Mouse (Mus musculus): ENCODE measurements at regions not wholly inside any gene's neighbourhood (a gene's known extent, or its start where the extent isn't known, plus 50 kb on each side); places are given as distances from the start of the nearest gene placed in this dataset.

DNA sequence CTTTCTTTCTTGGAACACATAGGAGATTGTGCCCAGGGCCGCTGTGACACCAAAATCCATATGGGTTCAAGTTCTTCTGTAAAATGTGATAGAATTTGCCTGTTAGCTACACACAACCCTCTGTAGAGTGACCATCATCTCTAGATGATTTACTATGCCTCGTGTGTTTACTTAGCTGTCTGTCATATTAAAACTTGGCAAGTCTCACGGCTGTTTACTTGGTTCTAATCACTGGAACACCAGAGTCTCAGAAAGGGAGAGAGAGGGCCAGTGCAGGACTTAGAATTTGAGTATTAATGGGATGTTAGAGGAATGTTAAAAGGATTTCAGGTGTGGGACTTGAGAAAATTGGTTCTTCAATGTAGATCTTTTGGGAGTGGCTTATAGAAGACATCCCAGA, 248.6 kb upstream of the Gm5148 start:
- DNase-seq (ENCODE audit: low spot score): no peak

DNA sequence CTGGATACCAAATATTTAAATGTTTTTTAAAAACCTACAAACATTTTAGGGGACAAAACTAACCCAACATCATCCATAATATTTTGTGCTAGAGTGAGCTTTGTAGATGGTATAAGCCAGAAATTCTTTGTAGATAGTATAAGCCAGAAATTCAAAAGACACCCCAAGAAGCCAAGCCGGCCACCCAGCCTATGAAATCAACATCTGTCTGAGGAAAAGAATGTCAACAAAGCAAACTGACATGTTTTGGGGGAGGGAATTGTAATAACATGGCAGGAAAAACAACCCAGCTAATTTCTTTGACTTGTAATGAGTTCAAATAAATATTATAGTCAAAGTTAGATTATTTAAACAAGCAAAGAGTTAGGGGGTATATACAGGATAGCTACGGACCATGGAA, 246.9 kb upstream of the Gm5148 start:
- DNase-seq (ENCODE audit: low spot score): no peak

- no peak for DNase-seq (ENCODE audit: low spot score)
Observed at GRCm38 (mm10) chr3:37968654-37969053, 244.4 kb upstream of the Gm5148 start.

GRCm38 (mm10) chr3:37965221-37965620, 240.9 kb upstream of the Gm5148 start:
- DNase-seq (ENCODE audit: low spot score): no peak

DNA sequence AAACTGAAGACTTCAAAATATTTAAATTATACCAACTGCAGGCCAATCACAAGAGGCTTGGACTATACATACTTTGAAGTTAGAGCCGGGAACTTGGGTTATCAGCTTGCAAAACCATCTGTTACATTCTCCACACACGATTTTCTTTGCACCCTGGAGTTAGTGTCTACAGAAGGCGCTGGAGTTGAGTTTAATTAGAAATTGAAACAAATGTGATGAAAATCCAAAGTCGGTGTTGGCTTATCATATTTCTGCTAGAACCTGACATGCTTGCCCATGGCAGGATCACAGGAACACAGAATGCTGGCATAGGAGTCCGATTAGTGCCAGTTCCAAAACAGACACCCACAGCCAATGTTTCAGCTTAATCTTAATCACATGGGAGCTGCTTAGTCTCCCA, 239.8 kb upstream of the Gm5148 start:
- DNase-seq (ENCODE audit: low spot score): no peak

DNA sequence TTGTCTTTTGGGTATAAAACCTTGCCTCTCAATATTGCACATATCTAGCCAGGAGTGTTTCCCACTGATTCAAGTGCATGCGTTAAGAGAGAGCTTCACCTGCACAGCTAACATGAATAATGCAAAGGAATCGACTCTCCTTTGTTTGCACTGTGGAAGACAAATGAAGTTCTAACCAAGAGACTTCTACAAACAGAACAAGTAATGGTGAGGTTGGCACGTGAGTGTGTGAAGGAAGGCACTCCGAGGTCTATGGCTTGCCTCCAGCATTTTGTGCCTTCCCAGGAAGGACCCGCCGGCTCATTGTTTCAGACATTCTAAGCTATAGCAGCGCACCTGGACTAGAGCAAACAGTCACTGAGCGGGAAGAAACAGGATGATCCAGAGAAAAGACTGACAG, 238.5 kb upstream of the Gm5148 start:
- no peak for DNase-seq (ENCODE audit: low spot score)

GRCm38 (mm10) chr3:37962043-37962810, 237.9 kb upstream of the Gm5148 start:
- DNase-seq (ENCODE audit: low spot score): no peak

GRCm38 (mm10) chr3:37958361-37958978, 234.2 kb upstream of the Gm5148 start:
- no peak for DNase-seq (ENCODE audit: low spot score)

DNA sequence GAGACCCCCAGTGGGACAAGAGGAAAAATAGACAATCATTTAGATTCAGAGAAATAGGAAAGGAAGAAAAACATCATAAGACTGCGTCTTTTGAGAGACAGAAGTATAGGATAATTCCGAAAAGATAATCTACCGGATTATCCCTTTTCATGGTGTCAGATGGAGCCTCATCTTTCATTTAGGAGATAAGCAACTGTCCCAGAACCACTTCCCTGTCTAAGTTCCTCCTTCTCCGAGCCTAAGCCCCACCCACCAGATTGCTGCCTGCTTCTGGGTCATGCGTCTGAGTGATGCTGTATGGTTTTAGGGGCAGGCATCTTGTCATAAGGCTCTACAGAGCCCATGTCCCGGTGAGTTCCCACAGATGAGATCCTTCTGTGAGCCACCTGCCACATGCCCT, 232.3 kb upstream of the Gm5148 start:
- no peak for DNase-seq (ENCODE audit: low spot score)

GRCm38 (mm10) chr3:37952891-37953290, 228.6 kb upstream of the Gm5148 start:
- no peak for DNase-seq (ENCODE audit: low spot score)

- no peak for DNase-seq (ENCODE audit: low spot score)
Observed at GRCm38 (mm10) chr3:37952251-37952650, 228.0 kb upstream of the Gm5148 start.

DNA sequence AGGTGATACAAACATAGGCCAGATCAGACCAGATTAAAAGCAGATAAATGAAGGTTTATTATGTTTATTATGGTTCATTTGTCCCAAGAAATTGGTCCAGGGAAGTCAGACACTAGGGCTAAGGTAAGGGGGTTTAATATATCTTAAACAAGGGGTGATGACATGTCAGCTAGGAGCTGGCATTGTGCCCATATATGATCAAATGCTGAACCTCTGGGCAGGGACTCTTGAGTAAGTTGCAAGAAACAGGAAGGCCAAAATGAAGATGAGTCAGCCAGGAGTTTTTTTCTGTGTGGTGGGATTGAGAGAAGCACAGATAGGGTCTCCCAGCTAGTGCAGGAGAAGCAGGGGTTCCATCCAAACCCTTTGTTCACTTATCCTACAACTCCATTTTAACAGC, 219.4 kb upstream of the Gm5148 start:
- DNase-seq (ENCODE audit: low spot score): no peak

GRCm38 (mm10) chr3:37940016-37940415, 215.7 kb upstream of the Gm5148 start:
- no peak for DNase-seq (ENCODE audit: low spot score)

DNA sequence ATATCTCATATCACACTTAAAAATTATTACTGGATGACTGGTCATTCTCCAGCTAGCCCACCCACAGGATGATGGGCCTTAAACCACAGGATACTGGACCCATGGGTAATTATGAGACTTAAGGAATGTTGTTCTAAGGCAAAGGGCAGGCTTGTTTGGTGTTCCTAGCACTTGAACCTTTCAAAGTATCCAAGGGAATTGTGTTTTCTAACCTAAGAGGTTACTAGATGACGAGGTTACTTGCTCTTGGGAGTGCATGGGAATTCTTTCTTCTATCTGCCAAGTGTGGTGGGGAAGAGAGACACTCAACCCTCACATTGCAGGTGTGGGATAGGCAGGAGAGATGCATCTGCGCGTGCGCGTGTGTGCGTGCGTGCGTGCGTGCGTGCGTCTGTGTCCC, 214.6 kb upstream of the Gm5148 start:
- no peak for DNase-seq (ENCODE audit: low spot score)

DNA sequence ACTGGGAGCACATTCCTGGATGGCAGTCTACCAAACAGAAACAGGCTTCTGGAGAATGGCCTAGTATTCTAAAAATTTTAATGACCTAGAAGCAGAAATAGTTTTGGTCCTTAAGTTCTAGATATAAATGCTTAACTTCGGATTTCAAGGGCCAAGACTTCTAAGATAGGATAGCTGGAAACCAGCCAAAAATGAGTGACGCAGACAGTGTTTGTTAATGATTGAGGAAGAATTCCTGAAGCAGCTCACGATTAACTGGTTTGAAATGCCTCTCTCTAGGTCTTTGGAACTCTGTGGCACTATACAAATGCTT, 213.9 kb upstream of the Gm5148 start:
- DNase-seq (ENCODE audit: low spot score): no peak

- DNase-seq (ENCODE audit: low spot score): no peak
Observed at GRCm38 (mm10) chr3:37937381-37938283, 213.3 kb upstream of the Gm5148 start.

- DNase-seq (ENCODE audit: low spot score): no peak
Observed at GRCm38 (mm10) chr3:37936251-37936931, 212.1 kb upstream of the Gm5148 start.

- DNase-seq (ENCODE audit: low spot score): no peak
Observed at GRCm38 (mm10) chr3:37934905-37935708, 210.8 kb upstream of the Gm5148 start.

DNA sequence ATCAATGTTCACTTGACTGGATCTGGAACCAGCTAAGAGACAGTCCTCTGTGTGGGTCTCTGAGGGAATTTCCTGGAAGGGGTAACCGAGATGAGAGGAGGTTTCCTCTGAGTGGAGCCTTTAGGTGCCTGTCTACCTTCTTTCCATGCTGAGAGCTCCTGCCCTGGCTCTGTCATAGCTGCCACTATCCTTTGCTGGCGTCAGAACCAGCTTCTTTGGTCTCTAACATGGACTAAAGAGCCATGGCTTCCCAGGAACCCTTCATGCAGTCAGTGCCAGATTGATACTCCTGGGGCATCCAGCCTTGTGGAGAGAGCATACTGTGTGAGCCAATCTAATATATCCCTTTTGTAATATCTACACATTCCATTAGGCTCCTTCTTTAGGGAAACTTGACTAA, 209.9 kb upstream of the Gm5148 start:
- no peak for DNase-seq (ENCODE audit: low spot score)

GRCm38 (mm10) chr3:37928731-37929130, 204.4 kb upstream of the Gm5148 start:
- DNase-seq (ENCODE audit: low spot score): no peak

DNA sequence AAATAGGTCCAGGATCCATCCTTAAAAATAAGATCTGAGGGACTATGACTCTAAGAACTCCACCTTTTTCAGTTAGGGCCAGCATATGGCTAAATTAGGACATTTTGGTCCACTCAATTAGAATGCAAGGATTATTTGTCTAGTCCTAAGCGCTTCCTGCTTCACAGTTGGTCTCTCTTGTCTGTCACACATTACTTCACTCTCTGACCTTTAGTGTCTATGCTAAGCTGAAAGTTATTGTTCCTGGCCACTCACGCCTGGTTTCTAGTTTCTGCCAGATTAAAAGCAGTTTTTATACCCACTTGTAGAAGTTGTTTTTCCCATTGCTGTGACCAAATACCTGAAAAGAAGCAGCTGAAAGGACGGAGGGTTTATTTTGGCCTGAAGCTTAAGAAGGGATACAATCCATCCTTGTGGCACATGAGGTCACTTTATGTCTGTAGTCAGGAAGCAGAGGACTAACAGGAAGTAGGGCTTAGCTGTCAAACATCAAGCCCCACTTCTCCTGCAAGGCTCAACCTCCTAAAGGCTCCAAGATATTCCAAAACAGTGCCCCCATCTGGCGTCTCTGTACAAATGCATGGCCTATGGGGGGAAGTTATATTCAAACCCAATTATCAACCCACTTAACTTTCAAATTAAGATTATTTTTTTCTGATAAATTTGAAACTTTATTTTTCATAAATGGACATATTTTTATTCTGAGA, 195.3 kb upstream of the Gm5148 start:
- DNase-seq (ENCODE audit: low spot score): no peak
